Mouse (Mus musculus): ENCODE results near the gene Dnajc11. TPM values are rescaled to one million over a fixed set of nuclear protein-coding genes. Genes with fewer than 3 reads are reported as not detected.

Dnajc11 gene
- polyA plus RNA-seq, 1 experiment from 2014 or later = 74.5 TPM

GRCm38 (mm10) chr4:152029997-152030396 is 96.5 kb downstream of the Dnajc11 start:
- Histone ChIP-seq H3K27ac (ENCODE audit: low read depth, low read length) (no peak overlapping the region), H3K9me3 (ENCODE audit: control insufficient read depth, low read length) (no peaks in the 10 kb centered on the region), H3K4me1 (ENCODE audit: control insufficient read depth, insufficient read depth, low read length) (peaks cover 26% of the 10 kb centered on the region), H3K4me2 (replicated peaks; ENCODE audit: low read depth, low read length) (no peak overlapping the region), H3K36me3 (ENCODE audit: control insufficient read depth, insufficient read depth, low read length) (0 out of 2 replicates have a peak, but pooled peaks cover 3% of the 10 kb centered on the region), H3K27me3 (ENCODE audit: control insufficient read depth, insufficient read depth, low read length) (no peaks in the 10 kb centered on the region), H3K4me3 (ENCODE audit: low read length) (no peak overlapping the region), H3K9ac (ENCODE audit: low read depth, low read length) (no peak overlapping the region)
- WGBS = 67% methylated on average over 4 of the region's 4 CpGs
- no peak for ATAC-seq (ENCODE audit: low FRiP score, low TSS enrichment)

Other genes starting within 250 kb of the Dnajc11 start
- gene Camta1, start 71.8 kb upstream of the Dnajc11 start, polyA plus RNA-seq (2014; fragmentation: Nextera tagmentation; extraction: Ambion mirVana) = 107 and 133 TPM in 2 replicates
- 29.2 and 35.8 TPM in 2 replicates for gene Thap3, start 55.3 kb downstream of the Dnajc11 start, polyA plus RNA-seq (2014; fragmentation: Nextera tagmentation; extraction: Ambion mirVana)
- gene Phf13, start 62.6 kb downstream of the Dnajc11 start, polyA plus RNA-seq (2014; fragmentation: Nextera tagmentation; extraction: Ambion mirVana) = 18.2 and 30.1 TPM in 2 replicates
- 4.4 and 7.4 TPM in 2 replicates for gene Klhl21, start 75.1 kb downstream of the Dnajc11 start, polyA plus RNA-seq (2014; fragmentation: Nextera tagmentation; extraction: Ambion mirVana)
- 19.0 and 24.4 TPM in 2 replicates for gene Zbtb48, start 94.0 kb downstream of the Dnajc11 start, polyA plus RNA-seq (2014; fragmentation: Nextera tagmentation; extraction: Ambion mirVana)
- gene Tas1r1, start 104.9 kb downstream of the Dnajc11 start, polyA plus RNA-seq (2014; fragmentation: Nextera tagmentation; extraction: Ambion mirVana) = 0.39 and 0.77 TPM in 2 replicates
- 26.1 and 47.3 TPM in 2 replicates for gene Nol9, start 105.6 kb downstream of the Dnajc11 start, polyA plus RNA-seq (2014; fragmentation: Nextera tagmentation; extraction: Ambion mirVana)
- gene Plekhg5, start 138.8 kb downstream of the Dnajc11 start, polyA plus RNA-seq (2014; fragmentation: Nextera tagmentation; extraction: Ambion mirVana) = 10.4 and 16.1 TPM in 2 replicates
- gene Tnfrsf25, start 182.2 kb downstream of the Dnajc11 start, polyA plus RNA-seq (2014; fragmentation: Nextera tagmentation; extraction: Ambion mirVana) = 0.57 and 1.9 TPM in 2 replicates
- gene Espn, start 218.7 kb downstream of the Dnajc11 start, polyA plus RNA-seq (2014; fragmentation: Nextera tagmentation; extraction: Ambion mirVana) = 36.1 and 36.3 TPM in 2 replicates
- gene Hes2, start 225.2 kb downstream of the Dnajc11 start, polyA plus RNA-seq (2014; fragmentation: Nextera tagmentation; extraction: Ambion mirVana) = not detected in 2 replicates
- gene Acot7, start 244.4 kb downstream of the Dnajc11 start, polyA plus RNA-seq (2014; fragmentation: Nextera tagmentation; extraction: Ambion mirVana) = 46.6 and 64.4 TPM in 2 replicates